Mouse (Mus musculus): ENCODE results near the gene Cetn3. TPM values are rescaled to one million over a fixed set of nuclear protein-coding genes. Genes with fewer than 3 reads are reported as not detected.
A peak's percentile ranks its signal among the peaks of the same experiment; 100 is the strongest.

The Cetn3 gene
- polyA plus RNA-seq, 1 experiment from 2014 or later, result 250 TPM

DNA sequence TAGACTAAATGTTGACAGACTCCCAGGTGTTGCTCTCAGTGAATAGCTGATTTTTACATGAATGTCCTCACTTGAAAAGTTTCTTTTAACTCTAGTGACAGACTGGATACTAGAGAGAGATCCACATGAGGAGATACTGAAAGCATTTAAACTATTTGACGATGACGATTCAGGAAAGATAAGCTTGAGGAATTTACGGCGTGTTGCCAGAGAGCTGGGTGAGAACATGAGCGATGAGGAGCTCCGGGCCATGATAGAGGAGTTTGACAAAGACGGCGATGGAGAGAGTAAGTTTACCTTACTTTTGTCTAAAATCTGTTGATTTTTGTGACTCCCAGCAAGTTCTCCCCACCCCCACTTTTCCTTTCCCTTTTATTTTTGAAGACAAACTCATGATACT is 9.0 kb downstream of the Cetn3 start:
- DNase-seq (ENCODE audit: low spot score) (no peak), ATAC-seq (ENCODE audit: low FRiP score) (no peak)
- WGBS, result 93% methylated on average over 8 of the region's 8 CpGs
- Histone ChIP-seq H3K4me2 (replicated peaks) (no peak overlapping the region), H3K4me3 (replicated peaks; ENCODE audit: low read length) (no peak overlapping the region), H3K27me3 (ENCODE audit: control insufficient read depth, insufficient read depth, low read length) (no peaks in the 10 kb centered on the region), H3K9ac (no peak overlapping the region), H3K27ac (no peak overlapping the region), H3K36me3 (replicated peaks; ENCODE audit: control insufficient read depth, insufficient read depth) (peaks cover 44% of the 10 kb centered on the region; the same call in 1 of the 2 replicates), H3K9me3 (ENCODE audit: control insufficient read depth, low read length) (no peaks in the 10 kb centered on the region), H3K4me1 (replicated peaks; ENCODE audit: control insufficient read depth, insufficient read depth, low read length) (no peaks in the 10 kb centered on the region)

DNA sequence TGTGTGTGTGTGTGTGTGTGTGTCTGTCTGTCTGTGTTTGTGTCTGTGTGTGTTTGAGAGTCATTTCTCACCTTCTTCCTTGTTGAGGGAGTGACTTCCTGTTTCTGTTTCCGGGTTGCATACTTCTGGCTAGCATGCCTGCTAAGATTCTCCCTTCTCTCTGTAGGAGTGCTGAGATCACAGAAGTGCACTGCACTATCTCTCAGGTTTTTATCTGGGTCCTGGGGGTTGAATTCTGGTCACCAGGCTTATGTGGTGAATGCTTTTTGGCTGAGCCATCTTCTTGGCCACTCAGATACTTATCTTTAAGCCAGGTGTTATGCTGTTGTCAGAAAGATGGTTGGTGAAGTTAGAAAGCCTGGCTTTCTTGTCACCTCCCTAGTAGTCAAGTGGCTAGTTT is 11.0 kb downstream of the Cetn3 start:
- 77% methylated on average over 1 of the region's 1 CpGs for WGBS
- ATAC-seq (ENCODE audit: low FRiP score) (no peak), DNase-seq (ENCODE audit: low spot score) (no peak)
- H3K27me3 ChIP-seq (ENCODE audit: control insufficient read depth, insufficient read depth, low read length), result no peaks in the 10 kb centered on the region
- H3K4me2 ChIP-seq (replicated peaks), result no peak overlapping the region
- no peak overlapping the region for H3K4me3 ChIP-seq (replicated peaks; ENCODE audit: low read length)
- peaks cover 36% of the 10 kb centered on the region; the same call in 1 of the 2 replicates for H3K36me3 ChIP-seq (replicated peaks; ENCODE audit: control insufficient read depth, insufficient read depth)
- H3K27ac ChIP-seq, result no peak overlapping the region
- H3K9ac ChIP-seq, result no peak overlapping the region
- H3K4me1 ChIP-seq (replicated peaks; ENCODE audit: control insufficient read depth, insufficient read depth, low read length), result no peaks in the 10 kb centered on the region
- no peaks in the 10 kb centered on the region for H3K9me3 ChIP-seq (ENCODE audit: control insufficient read depth, low read length)

DNA sequence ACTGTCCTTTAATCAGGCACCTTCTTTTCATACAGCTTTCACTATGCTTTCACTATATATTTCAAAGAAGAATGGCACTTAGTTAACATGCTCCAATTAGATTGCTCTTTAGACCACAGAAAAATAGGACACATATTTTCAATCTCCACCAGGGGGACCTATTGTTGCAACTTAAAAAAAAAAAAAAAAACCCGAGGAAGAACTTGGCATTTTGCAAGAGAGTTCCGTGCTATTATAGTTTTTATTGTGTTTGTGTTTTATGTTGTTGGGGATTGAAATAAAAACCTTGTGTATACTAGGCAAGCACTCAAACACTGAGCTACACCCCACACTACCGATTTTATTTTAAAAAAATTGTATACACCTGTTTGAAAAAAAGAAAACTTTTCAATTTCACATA is 18.2 kb downstream of the Cetn3 start:
- WGBS, result 50% methylated on average over 3 of the region's 3 CpGs
- DNase-seq (ENCODE audit: low spot score) (peak; percentile 34), ATAC-seq (ENCODE audit: low FRiP score) (no peak)
- H3K27ac ChIP-seq, result no peak overlapping the region
- H3K4me3 ChIP-seq (replicated peaks; ENCODE audit: low read length), result no peak overlapping the region
- no peaks in the 10 kb centered on the region for H3K27me3 ChIP-seq (ENCODE audit: control insufficient read depth, insufficient read depth, low read length)
- H3K9ac ChIP-seq, result no peak overlapping the region
- H3K9me3 ChIP-seq (ENCODE audit: control insufficient read depth, low read length), result no peaks in the 10 kb centered on the region
- H3K36me3 ChIP-seq (replicated peaks; ENCODE audit: control insufficient read depth, insufficient read depth), result peaks cover 9% of the 10 kb centered on the region; the same call in 1 of the 2 replicates
- H3K4me2 ChIP-seq (replicated peaks), result no peak overlapping the region
- H3K4me1 ChIP-seq (replicated peaks; ENCODE audit: control insufficient read depth, insufficient read depth, low read length), result no peaks in the 10 kb centered on the region

DNA sequence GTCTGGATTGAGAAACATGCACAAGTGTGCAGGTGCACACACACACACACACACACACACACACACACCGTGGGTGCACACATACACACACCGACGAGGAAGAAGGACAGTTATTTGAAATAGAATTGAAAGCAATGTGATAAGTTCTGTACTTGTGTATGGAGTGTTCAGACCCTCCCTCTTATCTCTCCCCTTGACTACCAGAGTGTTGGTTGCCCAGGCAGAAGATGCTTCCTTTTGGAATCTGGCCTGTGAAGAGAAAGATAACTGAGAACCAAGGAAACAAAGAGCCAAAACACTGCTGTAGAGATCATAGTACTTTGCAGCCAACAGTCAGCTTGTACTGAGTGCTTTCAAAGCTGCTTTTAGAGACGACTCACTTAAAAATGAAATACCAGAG is 20.8 kb downstream of the Cetn3 start:
- Histone ChIP-seq H3K4me1 (replicated peaks; ENCODE audit: control insufficient read depth, insufficient read depth, low read length) (no peaks in the 10 kb centered on the region), H3K36me3 (replicated peaks; ENCODE audit: control insufficient read depth, insufficient read depth) (peaks cover 5% of the 10 kb centered on the region; the same call in 1 of the 2 replicates), H3K27me3 (ENCODE audit: control insufficient read depth, insufficient read depth, low read length) (no peaks in the 10 kb centered on the region), H3K4me3 (replicated peaks; ENCODE audit: low read length) (no peak overlapping the region), H3K9me3 (ENCODE audit: control insufficient read depth, low read length) (no peaks in the 10 kb centered on the region), H3K27ac (no peak overlapping the region), H3K4me2 (replicated peaks) (no peak overlapping the region), H3K9ac (no peak overlapping the region)
- ATAC-seq (ENCODE audit: low FRiP score), result no peak
- 91% methylated on average over 4 of the region's 4 CpGs for WGBS
- no peak for DNase-seq (ENCODE audit: low spot score)

DNA sequence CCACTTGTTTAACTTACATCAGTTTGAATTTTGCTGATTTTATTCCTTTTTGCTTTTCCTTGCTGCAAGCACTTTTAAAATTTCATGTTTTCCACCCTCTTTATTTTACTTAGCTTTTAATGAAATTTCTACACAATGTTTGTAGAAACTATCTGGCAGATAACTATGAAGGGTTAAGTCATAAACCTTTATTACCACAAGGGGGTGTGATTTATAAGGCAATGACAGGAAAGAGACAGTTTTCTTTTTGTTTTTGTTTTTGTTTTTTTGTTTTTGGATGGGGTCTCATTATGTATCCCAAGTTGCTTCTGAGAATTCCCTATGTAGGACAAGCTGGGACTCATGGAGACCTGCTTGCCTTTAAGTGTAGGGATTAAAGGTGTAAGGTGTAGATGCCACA is 39.9 kb downstream of the Cetn3 start:
- H3K9me3 ChIP-seq (ENCODE audit: control insufficient read depth, low read length), result no peaks in the 10 kb centered on the region
- H3K9ac ChIP-seq, result no peak overlapping the region
- no peaks in the 10 kb centered on the region for H3K4me1 ChIP-seq (replicated peaks; ENCODE audit: control insufficient read depth, insufficient read depth, low read length)
- H3K4me2 ChIP-seq (replicated peaks), result no peak overlapping the region
- DNase-seq (ENCODE audit: low spot score), result no peak
- H3K27me3 ChIP-seq (ENCODE audit: control insufficient read depth, insufficient read depth, low read length), result no peaks in the 10 kb centered on the region
- H3K36me3 ChIP-seq (replicated peaks; ENCODE audit: control insufficient read depth, insufficient read depth), result no peaks in the 10 kb centered on the region
- H3K4me3 ChIP-seq (replicated peaks; ENCODE audit: low read length), result no peak overlapping the region
- ATAC-seq (ENCODE audit: low FRiP score), result no peak
- no peak overlapping the region for H3K27ac ChIP-seq

DNA sequence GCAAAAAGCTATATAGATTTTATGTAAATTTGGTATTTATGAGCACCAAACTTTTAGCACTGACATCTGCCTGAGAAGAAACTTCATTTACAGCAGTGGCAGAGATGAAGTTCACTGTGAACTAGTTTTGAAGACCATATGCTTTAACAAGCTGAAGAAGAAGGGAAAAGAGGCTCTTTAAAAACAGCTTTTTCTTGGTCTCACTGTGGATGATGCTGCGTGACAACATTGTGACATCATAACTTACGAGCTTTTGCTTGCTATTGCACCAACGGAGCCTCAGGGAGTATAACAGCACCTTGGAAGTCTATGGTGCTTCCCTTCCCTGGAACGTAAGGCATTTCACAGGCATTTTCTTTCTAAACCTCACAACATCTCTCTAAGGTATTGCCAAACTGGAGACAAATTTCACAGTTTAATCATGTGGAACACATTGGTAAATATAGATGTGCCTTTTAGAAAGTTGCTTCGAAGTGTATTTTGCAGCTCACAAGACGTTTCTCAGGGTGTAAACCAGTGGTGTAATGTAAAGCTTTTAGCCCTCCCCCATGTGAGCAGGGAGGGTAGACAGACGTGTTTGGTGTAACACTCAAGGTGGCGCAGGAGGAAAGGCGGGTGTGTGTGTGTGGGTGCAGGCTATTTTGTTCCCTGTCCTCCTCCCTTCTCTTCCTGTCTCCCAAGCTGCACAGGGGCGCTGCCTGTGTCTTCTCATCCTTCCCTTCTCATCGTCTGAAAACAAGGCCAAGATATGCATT is 41.9 kb downstream of the Cetn3 start:
- H3K27me3 ChIP-seq (ENCODE audit: control insufficient read depth, insufficient read depth, low read length), result no peaks in the 10 kb centered on the region
- H3K9me3 ChIP-seq (ENCODE audit: control insufficient read depth, low read length), result no peaks in the 10 kb centered on the region
- no peak overlapping the region for H3K4me2 ChIP-seq (replicated peaks)
- ATAC-seq (ENCODE audit: low FRiP score), result no peak
- no peak overlapping the region for H3K27ac ChIP-seq
- H3K4me1 ChIP-seq (replicated peaks; ENCODE audit: control insufficient read depth, insufficient read depth, low read length), result no peaks in the 10 kb centered on the region; the same call in 1 of the 2 replicates
- no peak for DNase-seq (ENCODE audit: low spot score)
- H3K9ac ChIP-seq, result no peak overlapping the region
- no peak overlapping the region for H3K4me3 ChIP-seq (replicated peaks; ENCODE audit: low read length)
- 78% methylated on average over 11 of the region's 11 CpGs for WGBS
- H3K36me3 ChIP-seq (replicated peaks; ENCODE audit: control insufficient read depth, insufficient read depth), result no peaks in the 10 kb centered on the region

DNA sequence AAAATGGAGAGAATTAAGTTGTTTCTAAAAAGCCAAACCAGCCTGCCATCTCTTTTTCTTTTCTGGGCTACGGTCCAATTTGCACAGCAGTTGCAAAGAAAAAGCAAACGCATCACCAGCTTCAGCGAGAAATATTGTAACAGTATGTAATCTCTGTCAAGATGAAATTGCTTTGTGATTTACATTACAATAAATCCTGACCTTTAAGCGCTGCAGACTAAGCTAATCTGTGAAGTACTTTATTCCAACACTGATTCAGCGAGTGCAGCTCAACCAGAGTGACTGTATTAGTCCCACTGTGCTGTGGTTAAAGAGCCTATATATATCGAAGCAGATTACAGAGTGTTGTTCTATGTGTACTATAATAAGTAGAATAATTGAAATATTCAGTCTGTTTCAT is 45.6 kb downstream of the Cetn3 start:
- H3K9me3 ChIP-seq (ENCODE audit: control insufficient read depth, low read length), result no peaks in the 10 kb centered on the region
- no peaks in the 10 kb centered on the region; the same call in 1 of the 2 replicates for H3K4me1 ChIP-seq (replicated peaks; ENCODE audit: control insufficient read depth, insufficient read depth, low read length)
- no peak overlapping the region for H3K4me3 ChIP-seq (replicated peaks; ENCODE audit: low read length)
- DNase-seq (ENCODE audit: low spot score), result peak; percentile 60
- H3K36me3 ChIP-seq (replicated peaks; ENCODE audit: control insufficient read depth, insufficient read depth), result no peaks in the 10 kb centered on the region
- no peak overlapping the region for H3K27ac ChIP-seq
- H3K9ac ChIP-seq, result no peak overlapping the region
- ATAC-seq (ENCODE audit: low FRiP score), result peak; percentile 69
- H3K4me2 ChIP-seq (replicated peaks), result no peak overlapping the region
- H3K27me3 ChIP-seq (ENCODE audit: control insufficient read depth, insufficient read depth, low read length), result no peaks in the 10 kb centered on the region
- WGBS, result 36% methylated on average over 6 of the region's 6 CpGs

DNA sequence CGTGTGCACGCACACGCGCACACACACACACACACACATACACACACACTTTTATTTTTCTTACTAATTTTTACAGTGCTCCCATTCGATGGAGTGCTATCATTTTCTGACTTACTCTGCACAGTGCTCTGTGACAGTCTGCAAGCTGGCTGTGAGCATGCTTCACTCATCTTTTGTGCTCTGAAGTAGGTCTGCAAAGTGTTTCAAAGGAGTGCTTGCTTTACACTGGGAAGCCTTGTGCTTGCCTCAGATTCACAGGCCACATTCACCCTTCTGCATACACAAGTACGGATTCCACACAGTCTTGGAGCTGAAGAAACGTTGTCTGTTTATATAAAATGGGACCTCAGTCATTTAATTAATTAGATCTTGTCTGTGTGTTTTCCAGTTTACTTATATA is 49.0 kb downstream of the Cetn3 start:
- no peak overlapping the region for H3K4me3 ChIP-seq (replicated peaks; ENCODE audit: low read length)
- no peaks in the 10 kb centered on the region; the same call in 1 of the 2 replicates for H3K4me1 ChIP-seq (replicated peaks; ENCODE audit: control insufficient read depth, insufficient read depth, low read length)
- H3K9ac ChIP-seq, result no peak overlapping the region
- 86% methylated on average over 7 of the region's 7 CpGs for WGBS
- no peak overlapping the region for H3K4me2 ChIP-seq (replicated peaks)
- no peak overlapping the region for H3K27ac ChIP-seq
- no peaks in the 10 kb centered on the region for H3K9me3 ChIP-seq (ENCODE audit: control insufficient read depth, low read length)
- H3K27me3 ChIP-seq (ENCODE audit: control insufficient read depth, insufficient read depth, low read length), result no peaks in the 10 kb centered on the region
- no peak for DNase-seq (ENCODE audit: low spot score)
- no peaks in the 10 kb centered on the region for H3K36me3 ChIP-seq (replicated peaks; ENCODE audit: control insufficient read depth, insufficient read depth)
- ATAC-seq (ENCODE audit: low FRiP score), result no peak

DNA sequence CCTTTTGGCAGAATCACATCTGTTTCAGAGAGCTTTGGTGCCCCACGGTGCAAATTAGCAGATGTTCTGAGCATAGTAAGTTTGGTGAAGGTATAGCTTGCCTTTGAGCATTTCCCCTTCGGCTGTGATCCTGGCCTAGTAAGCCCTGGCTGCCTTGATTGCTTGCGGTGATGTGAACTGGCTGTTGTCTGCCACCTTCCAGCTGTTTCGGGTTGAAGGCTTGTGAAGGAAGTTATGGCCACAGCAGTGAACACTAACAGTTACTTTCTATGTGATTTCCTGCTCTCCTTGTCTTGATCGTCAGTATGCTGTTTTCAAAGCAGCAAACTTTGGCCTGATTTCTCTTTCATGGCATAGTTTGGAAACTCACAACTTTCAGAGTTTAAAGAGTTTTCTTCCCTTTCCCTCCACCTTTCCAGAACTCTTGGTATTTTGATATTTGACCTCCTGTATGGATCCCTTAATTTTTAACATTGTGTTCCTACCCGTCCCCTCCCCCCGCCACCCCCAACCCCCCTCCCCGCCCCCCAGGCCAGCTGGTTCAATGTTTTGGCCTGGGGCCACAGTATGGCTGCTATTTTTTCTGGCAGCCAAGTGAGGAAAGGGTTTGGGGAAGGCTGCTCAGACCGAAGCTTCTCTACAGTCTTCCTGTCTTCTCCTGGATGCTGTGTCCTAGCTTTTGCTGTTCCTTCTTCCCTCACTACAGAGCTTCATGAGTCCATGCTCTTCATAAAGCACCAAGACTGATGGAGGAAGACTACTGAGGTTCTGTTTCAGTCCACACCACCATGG is 53.7 kb downstream of the Cetn3 start:
- ATAC-seq (ENCODE audit: low FRiP score) (no peak), DNase-seq (ENCODE audit: low spot score) (no peak)
- WGBS, result 81% methylated on average over 9 of the region's 9 CpGs
- Histone ChIP-seq H3K4me2 (replicated peaks) (no peak overlapping the region), H3K9me3 (ENCODE audit: control insufficient read depth, low read length) (no peaks in the 10 kb centered on the region), H3K36me3 (replicated peaks; ENCODE audit: control insufficient read depth, insufficient read depth) (no peaks in the 10 kb centered on the region), H3K27ac (no peak overlapping the region), H3K9ac (no peak overlapping the region), H3K27me3 (ENCODE audit: control insufficient read depth, insufficient read depth, low read length) (no peaks in the 10 kb centered on the region), H3K4me3 (replicated peaks; ENCODE audit: low read length) (no peak overlapping the region), H3K4me1 (replicated peaks; ENCODE audit: control insufficient read depth, insufficient read depth, low read length) (no peaks in the 10 kb centered on the region)

All from hindbrain, embryonic 14.5 days (tissue).